Mouse (Mus musculus): ENCODE results near the gene Duox1. TPM values are rescaled to one million over a fixed set of nuclear protein-coding genes. Genes with fewer than 3 reads are reported as not detected.
A peak's percentile ranks its signal among the peaks of the same experiment; 100 is the strongest.

Gene Duox1
- not detected in 2 replicates for polyA plus RNA-seq (2011; ENCODE audit: insufficient read depth, insufficient read length, low replicate concordance, missing spikeins)

- no peaks in the 10 kb centered on the region for H3K4me1 ChIP-seq (ENCODE audit: control insufficient read depth, insufficient read depth, low read length)
- no peak within 1 kb of the TSS for H3K4me3 ChIP-seq (replicated peaks; ENCODE audit: control insufficient read depth, low read depth, low read length)
- H3K27ac ChIP-seq (ENCODE audit: control insufficient read depth, insufficient read depth, low read depth, low read length, poor library complexity): no peak within 1 kb of the TSS
- WGBS: 76% methylated on average over 7 of the region's 7 CpGs
- TF ChIP-seq CTCF (IDR thresholded peaks at IDR 0.05; ENCODE audit: control insufficient read depth, insufficient read depth, low read length): no peak
- no peak for TF ChIP-seq POLR2A (IDR thresholded peaks at IDR 0.05; ENCODE audit: borderline replicate concordance, control insufficient read depth, low read depth, low read length)
Measured at GRCm38 (mm10) chr2:122315372-122315771, at the start of gene Duox1. Duox1 (plus strand) TSS chr2:122315672.

GRCm38 (mm10) chr2:122266407-122267193, 48.9 kb upstream of the Duox1 start:
- 83% methylated on average over 7 of the region's 7 CpGs for WGBS
- no peaks in the 10 kb centered on the region for H3K4me1 ChIP-seq (ENCODE audit: control insufficient read depth, insufficient read depth, low read length)
- TF ChIP-seq POLR2A (IDR thresholded peaks at IDR 0.05; ENCODE audit: borderline replicate concordance, control insufficient read depth, low read depth, low read length) (no peak), CTCF (IDR thresholded peaks at IDR 0.05; ENCODE audit: control insufficient read depth, insufficient read depth, low read length) (no peak)
- no peak overlapping the region for H3K27ac ChIP-seq (ENCODE audit: control insufficient read depth, insufficient read depth, low read depth, low read length, poor library complexity)
- no peak overlapping the region for H3K4me3 ChIP-seq (replicated peaks; ENCODE audit: control insufficient read depth, low read depth, low read length)

- TF ChIP-seq CTCF (IDR thresholded peaks at IDR 0.05; ENCODE audit: control insufficient read depth, insufficient read depth, low read length): no peak
- no peak for TF ChIP-seq POLR2A (IDR thresholded peaks at IDR 0.05; ENCODE audit: borderline replicate concordance, control insufficient read depth, low read depth, low read length)
- 81% methylated on average over 3 of the region's 3 CpGs for WGBS
- Histone ChIP-seq H3K27ac (ENCODE audit: control insufficient read depth, insufficient read depth, low read depth, low read length, poor library complexity) (no peak overlapping the region), H3K4me1 (ENCODE audit: control insufficient read depth, insufficient read depth, low read length) (no peaks in the 10 kb centered on the region), H3K4me3 (replicated peaks; ENCODE audit: control insufficient read depth, low read depth, low read length) (no peak overlapping the region)
Measured at GRCm38 (mm10) chr2:122278769-122279168, 36.7 kb upstream of the Duox1 start.

- no peaks in the 10 kb centered on the region; the same call in 1 of the 2 replicates for H3K4me1 ChIP-seq (ENCODE audit: control insufficient read depth, insufficient read depth, low read length)
- no peak overlapping the region for H3K27ac ChIP-seq (ENCODE audit: control insufficient read depth, insufficient read depth, low read depth, low read length, poor library complexity)
- TF ChIP-seq CTCF (IDR thresholded peaks at IDR 0.05; ENCODE audit: control insufficient read depth, insufficient read depth, low read length) (no peak), POLR2A (IDR thresholded peaks at IDR 0.05; ENCODE audit: borderline replicate concordance, control insufficient read depth, low read depth, low read length) (no peak)
- WGBS: 80% methylated on average over 9 of the region's 9 CpGs
- H3K4me3 ChIP-seq (replicated peaks; ENCODE audit: control insufficient read depth, low read depth, low read length): no peak overlapping the region
Measured at GRCm38 (mm10) chr2:122284091-122284490, 31.4 kb upstream of the Duox1 start.

- Histone ChIP-seq H3K4me1 (ENCODE audit: control insufficient read depth, insufficient read depth, low read length) (no peaks in the 10 kb centered on the region; the same call in 1 of the 2 replicates), H3K27ac (ENCODE audit: control insufficient read depth, insufficient read depth, low read depth, low read length, poor library complexity) (no peak overlapping the region), H3K4me3 (replicated peaks; ENCODE audit: control insufficient read depth, low read depth, low read length) (no peak overlapping the region)
- 60% methylated on average over 7 of the region's 7 CpGs for WGBS
- TF ChIP-seq CTCF (IDR thresholded peaks at IDR 0.05; ENCODE audit: control insufficient read depth, insufficient read depth, low read length): no peak
- TF ChIP-seq POLR2A (IDR thresholded peaks at IDR 0.05; ENCODE audit: borderline replicate concordance, control insufficient read depth, low read depth, low read length): no peak
Measured at GRCm38 (mm10) chr2:122286137-122286536, 29.3 kb upstream of the Duox1 start.

GRCm38 (mm10) chr2:122294916-122295315, 20.6 kb upstream of the Duox1 start:
- no peak overlapping the region for H3K27ac ChIP-seq (ENCODE audit: control insufficient read depth, insufficient read depth, low read depth, low read length, poor library complexity)
- WGBS: 6% methylated on average over 7 of the region's 7 CpGs
- no peaks in the 10 kb centered on the region for H3K4me1 ChIP-seq (ENCODE audit: control insufficient read depth, insufficient read depth, low read length)
- no peak for TF ChIP-seq POLR2A (IDR thresholded peaks at IDR 0.05; ENCODE audit: borderline replicate concordance, control insufficient read depth, low read depth, low read length)
- TF ChIP-seq CTCF (IDR thresholded peaks at IDR 0.05; ENCODE audit: control insufficient read depth, insufficient read depth, low read length): peak; percentile 8; the same call in 1 of the 2 replicates
- H3K4me3 ChIP-seq (replicated peaks; ENCODE audit: control insufficient read depth, low read depth, low read length): no peak overlapping the region

GRCm38 (mm10) chr2:122297271-122298095, 18.0 kb upstream of the Duox1 start:
- no peak overlapping the region for H3K4me3 ChIP-seq (replicated peaks; ENCODE audit: control insufficient read depth, low read depth, low read length)
- 3% methylated on average over 35 of the region's 35 CpGs for WGBS
- H3K27ac ChIP-seq (ENCODE audit: control insufficient read depth, insufficient read depth, low read depth, low read length, poor library complexity): no peak overlapping the region
- peaks cover 5% of the 10 kb centered on the region for H3K4me1 ChIP-seq (ENCODE audit: control insufficient read depth, insufficient read depth, low read length)
- TF ChIP-seq CTCF (IDR thresholded peaks at IDR 0.05; ENCODE audit: control insufficient read depth, insufficient read depth, low read length): no peak
- no peak for TF ChIP-seq POLR2A (IDR thresholded peaks at IDR 0.05; ENCODE audit: borderline replicate concordance, control insufficient read depth, low read depth, low read length)

- Histone ChIP-seq H3K27ac (ENCODE audit: control insufficient read depth, insufficient read depth, low read depth, low read length, poor library complexity) (no peak within 1 kb of the TSS), H3K4me1 (ENCODE audit: control insufficient read depth, insufficient read depth, low read length) (peaks cover 5% of the 10 kb centered on the region), H3K4me3 (replicated peaks; ENCODE audit: control insufficient read depth, low read depth, low read length) (no peak within 1 kb of the TSS)
- TF ChIP-seq POLR2A (IDR thresholded peaks at IDR 0.05; ENCODE audit: borderline replicate concordance, control insufficient read depth, low read depth, low read length): no peak
- no peak for TF ChIP-seq CTCF (IDR thresholded peaks at IDR 0.05; ENCODE audit: control insufficient read depth, insufficient read depth, low read length)
- WGBS: 9% methylated on average over 13 of the region's 13 CpGs
Measured at GRCm38 (mm10) chr2:122298096-122298499, 17.4 kb upstream of the Duox1 start, which contains the start of gene Duox2. Duox2 (minus strand) TSS chr2:122298449.

All from bone marrow, adult 2 months (tissue).